Mouse (Mus musculus) limb, embryonic 11.5 days (tissue): ENCODE data around the gene Tbc1d9. TPM values are rescaled to one million over a fixed set of nuclear protein-coding genes. Genes with fewer than 3 reads are reported as not detected.
"Not testable (repeated sequence)": the region's sequence is repeated elsewhere in the genome, so short reads cannot be mapped to it uniquely, and the experiment has no call there.

Experiments used
- ATAC-seq: fragments of 200-750 bp; cut with Nextera tagmentation; 2 replicates; pipeline ENCODE4 v1.8.0; 2017; ENCODE audit warnings: low read depth; ENCODE audit not compliant: insufficient number of reproducible peaks, low FRiP score, low TSS enrichment
- DNase-seq: peaks from one replicate; pipeline ENCODE4 v3.0.0-alpha.2; 2015; ENCODE audit warnings: low spot score
- H3K27ac ChIP-seq: fragments of 300-500 bp; sonication (generic); replicated peaks from 2 replicates; pipeline ENCODE4 v1.5.1; 2014; ENCODE audit warnings: low read depth, mild to moderate bottlenecking, low read length
- H3K27me3 ChIP-seq: fragments of 300-500 bp; sonication (generic); 2 replicates; pipeline ENCODE4 v1.6.1; 2014; ENCODE audit warnings: mild to moderate bottlenecking, low read length, mixed read lengths; ENCODE audit not compliant: control insufficient read depth, insufficient read depth
- H3K36me3 ChIP-seq: fragments of 300-500 bp; sonication (generic); 2 replicates; pipeline ENCODE4 v1.6.1; 2014; ENCODE audit warnings: mild to moderate bottlenecking, low read length, moderate library complexity, mixed read lengths; ENCODE audit not compliant: control insufficient read depth, insufficient read depth
- H3K4me1 ChIP-seq: fragments of 300-500 bp; sonication (generic); 2 replicates; pipeline ENCODE4 v1.6.1; 2014; ENCODE audit warnings: low read length, mixed read lengths; ENCODE audit not compliant: control insufficient read depth, insufficient read depth
- H3K4me2 ChIP-seq: fragments of 300-500 bp; sonication (generic); 2 replicates; pipeline ENCODE4 v1.6.1; 2014; ENCODE audit warnings: low read depth, mild to moderate bottlenecking, moderate library complexity; ENCODE audit not compliant: severe bottlenecking
- H3K4me3 ChIP-seq: fragments of 300-500 bp; sonication (generic); 2 replicates; pipeline ENCODE4 v1.5.1; 2014; ENCODE audit warnings: low read depth, low read length
- H3K9ac ChIP-seq: fragments of 300-500 bp; sonication (generic); 2 replicates; pipeline ENCODE4 v1.6.1; 2014; ENCODE audit warnings: mild to moderate bottlenecking, low read length
- H3K9me3 ChIP-seq: fragments of 300-500 bp; sonication (generic); 2 replicates; pipeline ENCODE4 v1.6.1; 2016; ENCODE audit warnings: low read length; ENCODE audit not compliant: control insufficient read depth
- WGBS: fragments of 180-500 bp; shearing (Covaris S2); extraction: QIAGEN DNeasy Blood & Tissue Kit; methylation state at CpG from one replicate; pipeline ENCODE4 v1.1.7; 2014; 5-methylcytosine and 5-hydroxymethylcytosine counted together
- polyA plus RNA-seq: library from polyadenylated mRNA; unstranded; fragments of >200 nt; fragmentation: Nextera tagmentation; extraction: Ambion mirVana; gene quantifications from 2 replicates; pipeline ENCODE4 v1.2.1, GENCODE M21; 2014

The Tbc1d9 gene
- polyA plus RNA-seq, 1 experiment from 2014 or later, result 1.6 TPM

DNA sequence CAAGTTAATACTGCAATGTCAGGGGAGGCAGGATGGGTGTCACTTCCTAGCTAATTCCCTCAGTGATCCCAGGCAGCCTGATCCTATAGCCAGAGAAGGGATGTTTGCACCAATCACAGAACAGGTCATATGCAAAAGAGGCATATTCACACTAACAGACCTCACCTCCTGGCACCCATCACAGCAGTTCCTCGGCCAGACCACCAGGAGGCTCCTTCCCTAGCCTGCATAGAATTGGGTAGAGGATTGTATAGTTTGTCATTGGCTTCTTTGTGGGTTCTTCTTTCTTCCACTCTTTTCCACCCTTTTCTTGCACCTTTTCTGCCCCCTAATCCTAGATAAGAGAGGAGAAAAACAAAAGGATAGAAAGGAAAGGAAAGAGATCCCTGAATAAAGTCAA is 135.0 kb downstream of the Tbc1d9 start:
- no peak for DNase-seq
- Histone ChIP-seq H3K27ac (no peak overlapping the region), H3K27me3 (no peaks in the 10 kb centered on the region), H3K4me1 (no peaks in the 10 kb centered on the region), H3K36me3 (no peaks in the 10 kb centered on the region), H3K4me3 (no peak overlapping the region), H3K9me3 (no peaks in the 10 kb centered on the region), H3K4me2 (no peak overlapping the region), H3K9ac (no peak overlapping the region)
- WGBS, result 52% methylated on average over 1 of the region's 1 CpGs
- no peak for ATAC-seq

DNA sequence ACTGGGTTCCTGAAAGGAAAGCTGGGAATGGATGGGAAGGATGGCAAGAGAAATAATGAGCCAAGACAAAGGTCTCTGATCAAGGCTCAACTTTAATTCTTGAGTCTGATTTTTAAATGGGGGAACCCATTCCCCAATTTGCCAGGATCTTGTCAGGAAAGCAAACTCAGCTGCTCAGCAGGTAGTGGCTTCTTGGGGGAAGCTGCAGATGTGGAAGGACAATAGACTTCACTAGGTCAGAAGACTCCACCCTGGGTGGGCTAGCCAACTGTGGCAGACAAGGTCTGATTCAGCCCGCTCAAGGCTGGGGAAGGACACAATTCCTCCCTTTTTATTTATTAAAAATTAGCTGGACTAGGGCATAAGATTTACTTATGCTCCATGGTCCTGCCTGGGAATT is 139.8 kb downstream of the Tbc1d9 start:
- no peaks in the 10 kb centered on the region for H3K36me3 ChIP-seq
- no peaks in the 10 kb centered on the region for H3K27me3 ChIP-seq
- no peak overlapping the region for H3K4me3 ChIP-seq
- H3K4me2 ChIP-seq, result no peak overlapping the region
- no peaks in the 10 kb centered on the region for H3K9me3 ChIP-seq
- H3K4me1 ChIP-seq, result no peaks in the 10 kb centered on the region
- ATAC-seq, result no peak
- no peak for DNase-seq
- no peak overlapping the region for H3K27ac ChIP-seq
- WGBS, result 100% methylated on average over 1 of the region's 1 CpGs
- no peak overlapping the region for H3K9ac ChIP-seq

DNA sequence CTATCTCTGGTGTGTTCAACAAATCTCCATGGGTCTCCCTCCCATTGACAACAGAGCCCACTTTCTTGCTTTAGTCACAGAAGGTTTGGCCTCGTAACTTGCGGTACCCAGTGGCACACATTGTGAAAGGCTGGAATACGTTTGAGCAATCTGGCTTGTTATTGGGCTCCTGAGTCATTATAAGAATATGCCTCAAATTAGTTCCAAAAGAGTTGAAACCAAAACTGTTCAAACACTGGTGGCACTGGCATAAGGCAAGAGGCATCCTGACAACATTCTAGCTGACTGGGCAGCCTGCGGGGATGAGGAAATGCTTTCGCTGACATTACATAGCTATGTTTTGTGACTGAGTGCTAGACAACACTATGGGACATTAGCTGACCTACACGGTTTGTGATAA is 144.7 kb downstream of the Tbc1d9 start:
- Histone ChIP-seq H3K4me2 (no peak overlapping the region), H3K4me1 (no peaks in the 10 kb centered on the region), H3K9me3 (no peaks in the 10 kb centered on the region), H3K36me3 (no peaks in the 10 kb centered on the region), H3K9ac (no peak overlapping the region), H3K27ac (no peak overlapping the region), H3K27me3 (no peaks in the 10 kb centered on the region), H3K4me3 (no peak overlapping the region)
- ATAC-seq (no peak), DNase-seq (no peak)
- 90% methylated on average over 6 of the region's 6 CpGs for WGBS

DNA sequence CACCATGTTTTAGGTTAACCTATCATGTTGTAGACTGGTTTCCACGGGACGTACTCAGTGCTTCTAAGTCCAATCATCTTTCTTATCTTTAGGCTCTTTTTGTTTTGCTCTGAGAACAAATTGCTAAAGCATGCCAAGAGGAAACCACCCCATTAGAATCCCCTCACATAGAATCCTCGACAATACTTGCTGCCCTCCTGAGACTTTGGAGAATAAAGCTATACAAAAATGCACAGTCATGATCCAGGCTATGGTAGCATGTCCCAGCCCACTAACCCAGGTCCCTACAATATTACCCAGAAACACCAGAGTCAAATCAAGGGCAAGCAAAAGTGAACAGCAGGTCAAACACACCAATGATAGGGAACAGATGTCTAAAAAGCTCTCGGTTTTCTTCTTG is 149.9 kb downstream of the Tbc1d9 start:
- H3K27ac ChIP-seq, H3K4me3 ChIP-seq, H3K9ac ChIP-seq, DNase-seq, H3K9me3 ChIP-seq, H3K36me3 ChIP-seq, H3K4me1 ChIP-seq, ATAC-seq, H3K4me2 ChIP-seq, H3K27me3 ChIP-seq: not testable (repeated sequence)
- WGBS, result 80% methylated on average over 4 of the region's 4 CpGs

DNA sequence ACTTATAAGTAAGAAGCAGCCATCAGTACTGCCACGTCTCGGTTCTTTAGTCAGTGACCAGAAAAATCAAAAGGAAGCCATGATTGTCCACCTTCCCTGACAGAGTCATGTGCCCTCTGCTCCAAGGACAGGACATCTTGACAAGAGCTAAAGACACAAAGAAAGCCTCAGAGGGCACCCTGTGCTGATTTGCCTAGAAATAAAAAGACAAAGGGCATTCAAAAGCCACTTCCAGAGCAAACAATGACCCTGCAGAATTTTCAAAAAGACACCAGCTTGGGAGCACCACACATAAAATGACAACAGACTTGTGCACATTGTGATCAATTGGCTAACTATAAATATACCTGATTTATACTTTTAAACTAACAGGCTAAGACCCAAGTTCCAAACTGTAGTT is 150.5 kb downstream of the Tbc1d9 start:
- Histone ChIP-seq H3K4me1 (no peaks in the 10 kb centered on the region), H3K4me2 (no peak overlapping the region), H3K9me3 (no peaks in the 10 kb centered on the region), H3K27ac (no peak overlapping the region), H3K9ac (no peak overlapping the region), H3K36me3 (no peaks in the 10 kb centered on the region; the same call in 1 of the 2 replicates), H3K27me3 (no peaks in the 10 kb centered on the region), H3K4me3 (no peak overlapping the region)
- 85% methylated on average over 2 of the region's 2 CpGs for WGBS
- ATAC-seq (no peak), DNase-seq (no peak)

DNA sequence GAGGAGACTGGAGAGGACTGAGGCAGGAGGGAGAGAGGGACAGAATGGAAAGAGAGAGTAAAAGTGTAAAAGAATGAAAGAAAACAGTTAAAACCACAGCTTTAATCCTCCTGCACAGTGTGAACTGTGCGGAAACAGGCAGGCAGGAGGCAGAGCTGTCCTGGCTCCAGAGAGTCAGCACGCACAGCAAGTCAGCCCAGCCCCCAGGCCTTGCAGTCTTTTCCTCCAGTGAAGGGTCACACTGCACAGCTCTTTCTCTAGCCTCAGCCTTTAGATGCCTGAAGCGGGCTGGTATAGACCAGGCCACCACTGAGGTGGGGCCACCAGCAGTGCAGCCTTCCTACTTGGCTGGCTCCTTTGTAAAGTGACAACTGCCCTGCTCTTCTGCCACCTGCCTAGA is 155.4 kb downstream of the Tbc1d9 start:
- Histone ChIP-seq H3K27me3 (no peaks in the 10 kb centered on the region), H3K4me1 (no peaks in the 10 kb centered on the region), H3K9ac (no peak overlapping the region), H3K4me3 (no peak overlapping the region), H3K27ac (no peak overlapping the region), H3K4me2 (no peak overlapping the region), H3K9me3 (no peaks in the 10 kb centered on the region), H3K36me3 (no peaks in the 10 kb centered on the region; the same call in 1 of the 2 replicates)
- 42% methylated on average over 3 of the region's 3 CpGs for WGBS
- no peak for DNase-seq
- no peak for ATAC-seq

DNA sequence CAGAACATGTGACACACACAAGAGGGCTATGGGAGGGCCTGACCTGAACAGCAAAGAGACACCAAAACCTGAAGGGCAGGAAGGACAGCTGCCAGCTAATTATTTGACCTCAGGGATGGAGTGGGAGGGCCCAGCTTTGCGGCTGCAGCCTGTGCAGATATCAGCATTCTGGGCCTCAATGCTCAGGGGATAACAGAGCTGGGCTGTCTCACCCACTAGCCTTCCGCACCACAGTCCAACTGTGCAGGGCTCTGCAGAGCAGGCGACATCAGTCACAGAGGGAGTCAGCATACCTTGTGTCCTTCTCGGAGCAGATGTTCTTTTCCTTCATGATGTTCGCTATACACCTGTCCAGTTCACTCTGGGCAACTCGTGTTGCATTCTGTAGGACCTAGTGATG is 157.2 kb downstream of the Tbc1d9 start:
- H3K27ac ChIP-seq, result no peak overlapping the region
- H3K36me3 ChIP-seq, result peaks cover 2% of the 10 kb centered on the region; the same call in 1 of the 2 replicates
- H3K27me3 ChIP-seq, result no peaks in the 10 kb centered on the region
- H3K9ac ChIP-seq, result no peak overlapping the region
- no peak overlapping the region for H3K4me2 ChIP-seq
- H3K4me1 ChIP-seq, result no peaks in the 10 kb centered on the region
- no peak overlapping the region for H3K4me3 ChIP-seq
- ATAC-seq (no peak), DNase-seq (no peak)
- H3K9me3 ChIP-seq, result no peaks in the 10 kb centered on the region
- 89% methylated on average over 6 of the region's 6 CpGs for WGBS

Other genes starting within 250 kb of the Tbc1d9 start
- gene Gm10645, start 818 bp downstream of the Tbc1d9 start, polyA plus RNA-seq, result 0.93 and 1.4 TPM in 2 replicates
- gene Ucp1, start 125.0 kb downstream of the Tbc1d9 start, polyA plus RNA-seq, result not detected in 2 replicates
- gene Elmod2, start 167.1 kb downstream of the Tbc1d9 start, polyA plus RNA-seq, result 26.2 and 27.1 TPM in 2 replicates
- gene Mgat4d, start 183.1 kb downstream of the Tbc1d9 start, polyA plus RNA-seq, result not detected in 2 replicates
- gene Clgn, start 224.5 kb downstream of the Tbc1d9 start, polyA plus RNA-seq, result 2.5 and 2.7 TPM in 2 replicates